Mouse (Mus musculus): ENCODE data around the gene Tbx2. TPM values are rescaled to one million over a fixed set of nuclear protein-coding genes. Genes with fewer than 3 reads are reported as not detected.

Tbx2 gene
- polyA plus RNA-seq, 1 experiment from 2014 or later: 0.83 TPM

DNA sequence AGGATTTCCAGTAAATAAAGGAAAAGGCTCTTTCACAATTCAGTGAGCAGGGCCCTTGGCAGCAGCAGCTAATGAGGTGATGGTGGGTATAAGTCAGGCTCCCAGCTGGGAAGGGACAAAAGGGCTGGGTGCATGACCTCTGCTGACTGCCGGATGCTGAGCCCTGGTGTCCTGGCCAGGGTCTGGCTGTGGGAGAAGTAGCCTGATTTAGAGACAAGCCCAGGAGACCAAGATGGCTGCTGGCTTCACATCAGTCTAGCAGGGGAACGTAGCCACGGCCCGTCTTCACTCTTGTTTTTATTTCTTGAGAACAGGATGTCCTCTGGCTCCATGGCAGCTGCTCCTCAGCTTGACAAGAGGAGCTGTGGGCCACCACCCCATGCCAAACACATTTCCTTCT, 14.2 kb downstream of the Tbx2 start:
- 71% methylated on average over 4 of the region's 4 CpGs for WGBS
- Histone ChIP-seq H3K36me3 (ENCODE audit: control insufficient read depth, insufficient read depth, low read length) (no peaks in the 10 kb centered on the region), H3K4me3 (replicated peaks; ENCODE audit: low read depth, low read length) (no peak overlapping the region), H3K9ac (replicated peaks; ENCODE audit: low read length) (no peak overlapping the region), H3K9me3 (ENCODE audit: control insufficient read depth, low read length) (no peaks in the 10 kb centered on the region), H3K4me1 (ENCODE audit: control insufficient read depth, insufficient read depth, low read length) (peaks cover 13% of the 10 kb centered on the region; the same call in 1 of the 2 replicates), H3K4me2 (ENCODE audit: low read length) (no peak overlapping the region), H3K27ac (replicated peaks; ENCODE audit: low read depth, low read length) (no peak overlapping the region), H3K27me3 (ENCODE audit: control insufficient read depth, insufficient read depth, low read length) (peaks cover 43% of the 10 kb centered on the region)
- DNase-seq (no peak), ATAC-seq (ENCODE audit: low FRiP score, low TSS enrichment) (no peak)

DNA sequence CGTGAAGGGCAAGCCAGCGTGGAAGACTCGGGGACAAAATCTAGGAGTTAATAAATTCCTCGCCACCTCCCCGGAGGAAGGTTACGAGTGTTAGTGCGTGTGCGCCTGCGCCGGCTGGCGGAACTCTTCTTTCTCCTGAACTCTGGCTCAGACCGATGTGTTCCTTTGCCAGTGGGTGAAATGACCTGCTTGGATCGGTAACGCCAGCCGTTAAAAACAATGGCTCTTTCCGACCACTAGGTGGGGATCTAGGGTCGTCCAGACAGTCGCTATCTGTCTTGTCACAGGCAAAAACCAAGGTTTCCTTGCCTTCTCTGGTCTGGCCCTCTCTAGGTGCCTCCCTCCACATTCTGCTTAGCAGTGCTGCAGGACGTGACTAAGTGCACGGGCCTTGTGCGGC, 16.7 kb downstream of the Tbx2 start:
- peaks cover 7% of the 10 kb centered on the region; the same call in 1 of the 2 replicates for H3K4me1 ChIP-seq (ENCODE audit: control insufficient read depth, insufficient read depth, low read length)
- peaks cover 17% of the 10 kb centered on the region for H3K27me3 ChIP-seq (ENCODE audit: control insufficient read depth, insufficient read depth, low read length)
- no peaks in the 10 kb centered on the region for H3K9me3 ChIP-seq (ENCODE audit: control insufficient read depth, low read length)
- WGBS: under 1% methylated on average over 21 of the region's 21 CpGs
- no peak overlapping the region for H3K27ac ChIP-seq (replicated peaks; ENCODE audit: low read depth, low read length)
- DNase-seq (peak; percentile 92), ATAC-seq (ENCODE audit: low FRiP score, low TSS enrichment) (peak; percentile 50; the same call in 1 of the 2 replicates)
- no peaks in the 10 kb centered on the region for H3K36me3 ChIP-seq (ENCODE audit: control insufficient read depth, insufficient read depth, low read length)
- H3K9ac ChIP-seq (replicated peaks; ENCODE audit: low read length): no peak overlapping the region
- H3K4me2 ChIP-seq (ENCODE audit: low read length): peak overlapping the region; percentile 55
- H3K4me3 ChIP-seq (replicated peaks; ENCODE audit: low read depth, low read length): peak overlapping the region; percentile 27

DNA sequence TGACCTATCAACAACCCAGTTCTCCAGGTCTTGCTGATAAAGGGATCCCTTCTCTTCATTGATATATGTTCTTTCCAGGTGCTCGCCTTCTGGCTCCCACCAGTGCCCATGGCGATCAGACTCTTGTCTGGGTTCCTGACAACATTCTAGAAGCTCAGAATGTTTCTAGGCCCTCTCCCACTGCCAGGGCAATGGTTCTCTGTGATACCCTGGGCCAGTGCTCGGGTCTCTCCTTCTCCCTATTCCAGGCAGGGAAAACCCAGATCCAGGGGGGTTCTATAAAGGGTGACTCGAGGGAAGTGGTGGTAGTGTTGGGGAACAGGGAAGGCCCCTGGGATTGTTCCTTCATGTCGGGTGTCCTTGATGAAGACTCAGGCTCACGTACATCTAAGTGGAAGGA, 17.9 kb downstream of the Tbx2 start, which contains the start of gene Gm11444:
Gm11444 (minus strand) TSS at position 101 of the 400 bp plus-strand sequence.
- Histone ChIP-seq H3K4me2 (ENCODE audit: low read length) (peak within 1 kb of the TSS; percentile 55), H3K36me3 (ENCODE audit: control insufficient read depth, insufficient read depth, low read length) (no peaks in the 10 kb centered on the region), H3K4me3 (replicated peaks; ENCODE audit: low read depth, low read length) (no peak within 1 kb of the TSS), H3K9me3 (ENCODE audit: control insufficient read depth, low read length) (no peaks in the 10 kb centered on the region), H3K27ac (replicated peaks; ENCODE audit: low read depth, low read length) (no peak within 1 kb of the TSS), H3K27me3 (ENCODE audit: control insufficient read depth, insufficient read depth, low read length) (peaks cover 5% of the 10 kb centered on the region), H3K4me1 (ENCODE audit: control insufficient read depth, insufficient read depth, low read length) (no peaks in the 10 kb centered on the region), H3K9ac (replicated peaks; ENCODE audit: low read length) (no peak within 1 kb of the TSS)
- ATAC-seq (ENCODE audit: low FRiP score, low TSS enrichment): no peak
- no peak for DNase-seq
- WGBS: 76% methylated on average over 6 of the region's 6 CpGs

DNA sequence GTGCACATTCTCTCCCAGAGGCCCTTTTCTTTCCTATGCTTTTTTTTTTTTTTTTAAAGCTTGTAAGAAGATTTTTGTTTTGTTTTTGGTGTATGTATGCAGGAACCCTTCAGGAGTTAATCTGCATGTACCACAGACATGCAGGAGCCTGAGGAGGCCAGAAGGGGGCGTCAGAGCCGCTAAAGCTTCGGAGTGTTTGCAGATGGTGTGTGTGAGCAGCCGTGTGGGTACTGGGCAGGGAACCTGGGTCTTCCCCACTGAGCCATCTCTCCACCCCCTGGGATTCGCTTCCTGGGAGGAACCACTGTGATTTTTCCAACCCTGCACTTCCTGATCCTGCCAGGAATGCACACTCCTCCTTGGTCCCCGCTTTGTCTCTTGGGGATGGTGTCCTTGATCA, 18.4 kb downstream of the Tbx2 start:
- Histone ChIP-seq H3K9me3 (ENCODE audit: control insufficient read depth, low read length) (no peaks in the 10 kb centered on the region), H3K4me1 (ENCODE audit: control insufficient read depth, insufficient read depth, low read length) (no peaks in the 10 kb centered on the region), H3K27ac (replicated peaks; ENCODE audit: low read depth, low read length) (no peak overlapping the region), H3K4me2 (ENCODE audit: low read length) (no peak overlapping the region), H3K36me3 (ENCODE audit: control insufficient read depth, insufficient read depth, low read length) (no peaks in the 10 kb centered on the region), H3K9ac (replicated peaks; ENCODE audit: low read length) (no peak overlapping the region), H3K4me3 (replicated peaks; ENCODE audit: low read depth, low read length) (no peak overlapping the region), H3K27me3 (ENCODE audit: control insufficient read depth, insufficient read depth, low read length) (0 out of 2 replicates have a peak, but pooled peaks cover under 1% of the 10 kb centered on the region)
- 41% methylated on average over 6 of the region's 6 CpGs for WGBS
- DNase-seq: no peak
- ATAC-seq (ENCODE audit: low FRiP score, low TSS enrichment): no peak

DNA sequence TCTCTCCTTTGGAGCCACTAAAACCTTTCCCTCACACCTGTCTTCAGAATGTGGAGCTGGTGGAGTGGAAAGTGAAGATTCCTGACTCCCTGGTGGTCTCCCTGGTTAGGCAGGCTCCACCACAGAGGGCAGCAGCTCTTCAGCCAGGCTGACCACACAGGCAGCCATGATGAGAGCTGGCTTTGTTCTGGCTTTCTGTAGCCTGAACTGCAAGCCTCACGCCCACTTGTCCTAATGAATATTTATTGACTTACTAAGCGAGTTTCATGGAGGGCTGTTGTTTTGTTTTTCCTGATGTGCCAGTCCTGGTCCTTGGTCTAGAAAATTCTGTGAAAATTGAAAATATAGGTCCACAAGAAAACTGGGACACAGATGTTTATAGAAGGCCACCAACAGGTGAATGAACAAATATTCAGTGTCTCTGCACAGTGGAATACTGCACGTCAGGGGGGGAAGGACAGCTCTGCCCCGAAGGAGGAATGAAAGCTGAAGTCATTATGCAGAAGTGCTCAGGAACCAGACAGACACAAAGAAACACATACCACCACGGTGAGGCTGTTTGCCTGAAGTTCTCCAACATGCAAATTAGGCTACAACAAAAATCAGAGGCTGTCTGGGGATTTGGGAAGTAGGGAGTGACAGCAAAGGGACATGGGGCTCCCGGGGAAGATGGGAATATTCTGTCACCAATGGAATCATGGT, 25.8 kb downstream of the Tbx2 start:
- DNase-seq: peak; percentile 49
- Histone ChIP-seq H3K36me3 (ENCODE audit: control insufficient read depth, insufficient read depth, low read length) (no peaks in the 10 kb centered on the region), H3K27ac (replicated peaks; ENCODE audit: low read depth, low read length) (no peak overlapping the region), H3K4me3 (replicated peaks; ENCODE audit: low read depth, low read length) (no peak overlapping the region), H3K4me2 (ENCODE audit: low read length) (no peak overlapping the region), H3K9ac (replicated peaks; ENCODE audit: low read length) (no peak overlapping the region), H3K9me3 (ENCODE audit: control insufficient read depth, low read length) (no peaks in the 10 kb centered on the region), H3K4me1 (ENCODE audit: control insufficient read depth, insufficient read depth, low read length) (no peaks in the 10 kb centered on the region), H3K27me3 (ENCODE audit: control insufficient read depth, insufficient read depth, low read length) (no peaks in the 10 kb centered on the region)
- ATAC-seq (ENCODE audit: low FRiP score, low TSS enrichment): no peak
- 2% methylated on average over 6 of the region's 6 CpGs for WGBS

DNA sequence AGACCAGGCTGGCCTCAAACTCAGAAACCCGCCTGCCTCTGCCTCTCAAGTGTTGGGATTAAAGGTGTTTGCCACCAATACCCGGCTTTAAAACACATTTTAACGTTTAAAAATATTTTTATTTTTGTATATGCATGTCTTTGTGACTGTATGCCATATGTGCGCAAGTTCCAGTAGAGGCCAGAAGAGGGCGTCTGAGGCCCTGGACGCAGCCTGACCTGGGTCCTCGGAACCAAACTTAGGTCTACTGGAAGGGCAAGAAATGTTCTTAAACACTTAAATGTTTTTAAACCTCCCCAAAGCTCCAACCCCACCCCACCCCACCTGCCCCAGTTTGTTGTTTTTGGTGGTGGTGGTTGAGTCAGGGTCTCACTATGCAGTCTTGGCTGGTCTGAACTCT, 32.0 kb downstream of the Tbx2 start:
- no peaks in the 10 kb centered on the region for H3K9me3 ChIP-seq (ENCODE audit: control insufficient read depth, low read length)
- no peak overlapping the region for H3K4me2 ChIP-seq (ENCODE audit: low read length)
- H3K9ac ChIP-seq (replicated peaks; ENCODE audit: low read length): no peak overlapping the region
- H3K36me3 ChIP-seq (ENCODE audit: control insufficient read depth, insufficient read depth, low read length): no peaks in the 10 kb centered on the region
- no peaks in the 10 kb centered on the region for H3K4me1 ChIP-seq (ENCODE audit: control insufficient read depth, insufficient read depth, low read length)
- H3K4me3 ChIP-seq (replicated peaks; ENCODE audit: low read depth, low read length): no peak overlapping the region
- ATAC-seq (ENCODE audit: low FRiP score, low TSS enrichment) (no peak), DNase-seq (no peak)
- H3K27me3 ChIP-seq (ENCODE audit: control insufficient read depth, insufficient read depth, low read length): no peaks in the 10 kb centered on the region
- H3K27ac ChIP-seq (replicated peaks; ENCODE audit: low read depth, low read length): no peak overlapping the region
- WGBS: 41% methylated on average over 7 of the region's 7 CpGs

DNA sequence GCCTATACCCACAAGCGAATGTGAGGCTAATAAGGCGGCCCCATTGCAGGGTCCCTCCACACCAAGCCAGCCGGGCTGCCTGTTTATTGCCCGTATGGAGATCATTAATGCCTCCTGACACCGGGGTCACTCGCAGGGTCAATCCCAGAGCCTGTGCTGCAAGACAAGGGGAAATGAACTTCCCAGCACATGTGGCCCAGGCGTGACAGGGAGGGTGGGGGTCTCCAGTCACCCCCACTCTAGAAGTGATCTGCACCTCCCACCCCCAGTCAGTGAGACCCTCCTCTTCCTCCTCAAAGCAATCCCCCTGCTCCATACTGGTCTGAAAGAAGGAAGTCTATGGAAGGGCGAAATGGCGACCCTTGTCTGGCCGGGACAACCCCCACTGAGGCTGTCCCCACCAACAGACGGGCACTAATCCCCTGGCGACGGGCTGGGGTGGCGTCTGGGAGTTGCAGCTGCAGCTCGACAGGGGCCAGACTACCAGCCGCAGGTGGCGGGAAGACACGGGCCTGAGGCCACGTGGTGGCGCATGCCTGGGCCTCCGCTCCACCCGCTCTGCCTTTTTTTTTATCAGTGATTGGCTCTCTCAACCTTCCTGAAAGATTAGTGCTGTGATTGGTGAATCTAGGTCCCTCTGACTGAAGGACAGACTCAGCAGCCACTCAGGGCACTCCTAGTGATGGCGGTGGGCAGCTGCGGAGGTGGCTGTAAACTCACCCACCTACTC, 43.9 kb downstream of the Tbx2 start:
- no peak overlapping the region for H3K4me2 ChIP-seq (ENCODE audit: low read length)

DNA sequence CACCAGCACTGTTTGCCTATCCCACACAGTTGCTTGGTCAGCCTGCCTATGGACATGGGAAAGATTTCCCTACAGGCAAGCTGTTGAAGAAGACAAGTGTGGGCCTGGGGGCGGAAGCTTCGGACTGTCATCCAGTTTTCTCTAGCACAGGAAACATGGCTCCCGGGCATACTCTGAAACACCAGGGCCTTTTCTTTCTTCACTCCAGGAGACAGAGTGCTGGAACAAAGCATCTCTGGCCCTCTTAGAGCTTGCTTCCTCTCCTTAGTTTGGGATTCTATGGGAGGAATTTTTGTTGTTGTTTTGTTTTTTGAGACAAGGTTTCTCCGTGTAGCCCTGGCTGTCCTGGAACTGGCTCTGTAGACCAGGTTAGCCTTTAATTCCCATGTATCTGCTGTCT, 52.1 kb downstream of the Tbx2 start:
- no peak overlapping the region for H3K27ac ChIP-seq (replicated peaks; ENCODE audit: low read depth, low read length)
- DNase-seq: no peak
- H3K27me3 ChIP-seq (ENCODE audit: control insufficient read depth, insufficient read depth, low read length): peaks cover 58% of the 10 kb centered on the region
- no peaks in the 10 kb centered on the region for H3K4me1 ChIP-seq (ENCODE audit: control insufficient read depth, insufficient read depth, low read length)
- no peak overlapping the region for H3K4me3 ChIP-seq (replicated peaks; ENCODE audit: low read depth, low read length)
- 45% methylated on average over 4 of the region's 4 CpGs for WGBS
- no peaks in the 10 kb centered on the region for H3K9me3 ChIP-seq (ENCODE audit: control insufficient read depth, low read length)
- no peak overlapping the region for H3K4me2 ChIP-seq (ENCODE audit: low read length)
- no peak overlapping the region for H3K9ac ChIP-seq (replicated peaks; ENCODE audit: low read length)
- ATAC-seq (ENCODE audit: low FRiP score, low TSS enrichment): no peak
- no peaks in the 10 kb centered on the region for H3K36me3 ChIP-seq (ENCODE audit: control insufficient read depth, insufficient read depth, low read length)

More for the DNA sequence above, 43.9 kb downstream of the Tbx2 start:
- 61% methylated on average over 24 of the region's 24 CpGs for WGBS
- Histone ChIP-seq H3K9ac (replicated peaks; ENCODE audit: low read length) (no peak overlapping the region), H3K36me3 (ENCODE audit: control insufficient read depth, insufficient read depth, low read length) (no peaks in the 10 kb centered on the region), H3K4me1 (ENCODE audit: control insufficient read depth, insufficient read depth, low read length) (no peaks in the 10 kb centered on the region), H3K4me3 (replicated peaks; ENCODE audit: low read depth, low read length) (no peak overlapping the region), H3K27me3 (ENCODE audit: control insufficient read depth, insufficient read depth, low read length) (no peaks in the 10 kb centered on the region; the same call in 1 of the 2 replicates), H3K9me3 (ENCODE audit: control insufficient read depth, low read length) (no peaks in the 10 kb centered on the region), H3K27ac (replicated peaks; ENCODE audit: low read depth, low read length) (no peak overlapping the region)
- DNase-seq (no peak), ATAC-seq (ENCODE audit: low FRiP score, low TSS enrichment) (no peak)

Measured in midbrain, embryonic 14.5 days (tissue).